Comparison of ENCODE assay signal across 8 mouse cellular contexts in the genomic region with DNA sequence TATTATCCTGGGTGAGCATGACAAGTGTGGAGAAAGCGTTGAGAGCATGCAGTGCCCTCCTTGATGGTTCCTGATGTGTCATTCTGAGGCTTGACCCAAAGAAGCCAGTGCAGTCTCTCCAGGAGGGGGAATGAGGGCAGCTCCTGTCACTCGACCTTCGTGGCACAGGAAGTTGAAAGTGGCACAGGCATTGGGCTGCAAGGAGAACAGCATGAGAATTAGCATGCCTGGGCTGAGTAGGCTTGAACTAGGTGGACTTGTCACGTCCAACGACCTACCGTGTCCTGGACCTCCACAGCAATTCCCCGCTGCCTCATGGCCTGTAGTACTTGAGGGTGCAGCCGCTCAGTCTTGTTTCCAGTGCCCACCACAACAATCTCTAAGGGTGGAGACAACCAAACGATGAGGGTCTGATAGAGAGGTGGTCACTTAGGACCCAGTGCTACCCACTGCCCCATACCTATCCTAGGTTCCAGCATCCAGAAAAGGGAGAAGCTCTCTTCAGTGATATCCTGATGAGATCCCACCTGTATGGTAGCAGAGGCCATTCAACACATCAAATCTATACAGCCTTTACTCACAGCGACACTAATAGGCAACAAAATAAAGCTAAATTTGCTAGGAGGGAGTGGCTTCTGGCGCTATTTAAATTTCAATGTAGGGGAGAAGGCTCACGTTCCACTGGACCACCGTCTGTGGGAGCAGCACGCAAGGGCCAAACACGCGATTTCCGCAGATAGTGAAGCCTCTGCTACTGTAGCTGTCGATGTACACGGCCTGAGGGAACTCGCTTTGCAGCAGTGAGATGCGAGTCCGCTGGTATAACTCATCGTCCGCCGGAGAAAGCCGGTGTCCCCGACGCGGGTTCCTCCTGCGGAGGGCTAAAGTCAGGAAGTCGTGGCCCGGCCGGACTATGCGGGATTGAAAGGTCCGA. TPM values are rescaled to one million over a fixed set of nuclear protein-coding genes. Genes with fewer than 3 reads are reported as not detected.
DNase-seq lines count a peak whose midpoint lies in the region; ATAC-seq and TF ChIP-seq lines count a peak whose summit lies in the region.

No protein-coding gene starts in this region.

- H3K9me3 ChIP-seq in embryonic facial prominence, embryonic 11.5 days (replicated peaks; ENCODE audit: control insufficient read depth, low read length) = no peaks in the 10 kb centered on the region

- no peak for ATAC-seq in embryonic facial prominence, embryonic 11.5 days (replicated peaks; ENCODE audit: insufficient number of reproducible peaks, low FRiP score, low TSS enrichment, low read depth)
- peak; percentile 1 for ATAC-seq in megakaryocyte, adult 5-6 weeks (ENCODE audit: poor library complexity, severe bottlenecking)

- DNase-seq in left cerebral cortex, adult 2 months (ENCODE audit: extremely low spot score in 1 of 2, low spot score in 2 of 2) = peak in 1 of 2 experiments; percentile 13
- DNase-seq in left cerebral cortex, adult 8-10 months (ENCODE audit: low spot score in 2 of 2) = no peak
- DNase-seq in embryonic facial prominence, embryonic 11.5 days (ENCODE audit: low spot score) = no peak
- DNase-seq in heart, postnatal 4 days = peak; percentile 45
- DNase-seq in right cerebral cortex, postnatal 25 days = no peak
- no peak for DNase-seq in left cerebral cortex, postnatal 10 days (ENCODE audit: extremely low spot score in 1 of 2, low spot score in 2 of 2)
- DNase-seq in yolk sac, embryonic 10.5 days (ENCODE audit: low spot score) = no peak

- WGBS in embryonic facial prominence, embryonic 11.5 days = 12% methylated on average over 35 of the region's 35 CpGs

- H3K4me2 ChIP-seq in embryonic facial prominence, embryonic 11.5 days (ENCODE audit: low read depth, low read length) = peak overlapping the region; percentile 97

- no peak for TF ChIP-seq CTCF in left cerebral cortex, adult 2 months (IDR thresholded peaks at IDR 0.05)

- H3K27ac ChIP-seq in left cerebral cortex, adult 2 months = peak overlapping the region; percentile 98
- H3K27ac ChIP-seq in embryonic facial prominence, embryonic 11.5 days (replicated peaks; ENCODE audit: low read depth, low read length) = peak overlapping the region; percentile 76

- no peaks in the 10 kb centered on the region for H3K27me3 ChIP-seq in embryonic facial prominence, embryonic 11.5 days (ENCODE audit: control insufficient read depth, insufficient read depth, low read length)

- intact Hi-C loops in left cerebral cortex, adult 2 months (cut with DNase I) = loop anchor here (5.0 kb wide), 1 partner anchor 81 kb away; a partner anchor contains a TSS
- intact Hi-C loops in left cerebral cortex, postnatal 10 days (cut with DNase I) = no loop called here

- peak overlapping the region; percentile 82 for H3K9ac ChIP-seq in embryonic facial prominence, embryonic 11.5 days (replicated peaks; ENCODE audit: low read length)

- H3K4me3 ChIP-seq in left cerebral cortex, adult 2 months = peak overlapping the region; percentile 80
- H3K4me3 ChIP-seq in embryonic facial prominence, embryonic 11.5 days (ENCODE audit: low read depth, low read length) = peak overlapping the region; percentile 72

- H3K36me3 ChIP-seq in embryonic facial prominence, embryonic 11.5 days (replicated peaks; ENCODE audit: control insufficient read depth, insufficient read depth, low read depth, low read length) = no peaks in the 10 kb centered on the region; the same call in none of the 2 replicates

- peaks cover 10% of the 10 kb centered on the region for H3K4me1 ChIP-seq in embryonic facial prominence, embryonic 11.5 days (ENCODE audit: control insufficient read depth, insufficient read depth, low read length)

RNA-seq across cellular contexts. Expression of a gene that starts 1.1 kb away (rescaled TPM):
- total RNA-seq in left cerebral cortex, adult 2 months (2021) = 10 to 100 TPM; 59.6 to 64.8 TPM
- total RNA-seq in left cerebral cortex, adult 8-10 months (2022) = 10 to 100 TPM; 67.2 to 77.5 (median 73.4) TPM
- 48.4 and 49.0 TPM in 2 replicates for polyA plus RNA-seq in embryonic facial prominence, embryonic 11.5 days (2014; fragmentation: Nextera tagmentation; extraction: Ambion mirVana)
- total RNA-seq in heart, postnatal 4 days (2021) = 10 to 100 TPM; 57.0 to 64.2 TPM
- 36.8 and 40.7 TPM in 2 replicates for total RNA-seq in megakaryocyte, adult 5-6 weeks (2015)
- 15.2 and 22.7 TPM in 2 replicates for total RNA-seq in megakaryocyte, adult 5-6 weeks (2017)
- total RNA-seq in left cerebral cortex, postnatal 10 days (2021) = 10 to 100 TPM; 53.3 to 57.0 TPM

RNA-seq across cellular contexts. Expression of a gene that starts 3.5 kb away (rescaled TPM):
- total RNA-seq in left cerebral cortex, adult 2 months (2021) = 10 to 100 TPM; 93.1 to 94.2 TPM
- total RNA-seq in left cerebral cortex, adult 8-10 months (2022) = 10 to 100 TPM; 68.8 to 86.5 (median 73.5) TPM
- 167 and 185 TPM in 2 replicates for polyA plus RNA-seq in embryonic facial prominence, embryonic 11.5 days (2014; fragmentation: Nextera tagmentation; extraction: Ambion mirVana)
- total RNA-seq in heart, postnatal 4 days (2021) = 10 to 100 TPM; 20.6 to 21.6 TPM
- 46.8 and 52.0 TPM in 2 replicates for total RNA-seq in megakaryocyte, adult 5-6 weeks (2015)
- 21.9 and 22.5 TPM in 2 replicates for total RNA-seq in megakaryocyte, adult 5-6 weeks (2017)
- total RNA-seq in left cerebral cortex, postnatal 10 days (2021) = 10 to 100 TPM; 70.9 to 76.1 TPM

RNA-seq across cellular contexts. Expression of a gene that starts 6.1 kb away (rescaled TPM):
- 10 to 100 TPM; 53.5 to 54.1 TPM for total RNA-seq in left cerebral cortex, adult 2 months (2021)
- 10 to 100 TPM; 43.7 to 54.7 (median 50.7) TPM for total RNA-seq in left cerebral cortex, adult 8-10 months (2022)
- 242 and 248 TPM in 2 replicates for polyA plus RNA-seq in embryonic facial prominence, embryonic 11.5 days (2014; fragmentation: Nextera tagmentation; extraction: Ambion mirVana)
- 10 to 100 TPM; 77.5 to 79.6 TPM for total RNA-seq in heart, postnatal 4 days (2021)
- 87.2 and 93.2 TPM in 2 replicates for total RNA-seq in megakaryocyte, adult 5-6 weeks (2015)
- 118 and 119 TPM in 2 replicates for total RNA-seq in megakaryocyte, adult 5-6 weeks (2017)
- 10 to 100 TPM; 64.3 to 68.3 TPM for total RNA-seq in left cerebral cortex, postnatal 10 days (2021)

RNA-seq across cellular contexts. Expression of a gene that starts 12.4 kb away (rescaled TPM):
- 100 to 1,000 TPM; 107 to 109 TPM for total RNA-seq in left cerebral cortex, adult 2 months (2021)
- 100 to 1,000 TPM; 129 to 151 (median 133) TPM for total RNA-seq in left cerebral cortex, adult 8-10 months (2022)
- polyA plus RNA-seq in embryonic facial prominence, embryonic 11.5 days (2014; fragmentation: Nextera tagmentation; extraction: Ambion mirVana) = 118 and 130 TPM in 2 replicates
- total RNA-seq in heart, postnatal 4 days (2021) = 10 to 100 TPM; 36.6 to 40.0 TPM
- total RNA-seq in megakaryocyte, adult 5-6 weeks (2015) = 2.1 and 3.3 TPM in 2 replicates
- 3.1 and 4.0 TPM in 2 replicates for total RNA-seq in megakaryocyte, adult 5-6 weeks (2017)
- total RNA-seq in left cerebral cortex, postnatal 10 days (2021) = 100 to 1,000 TPM; 282 TPM

RNA-seq across cellular contexts. Expression of a gene that starts 31.3 kb away (rescaled TPM):
- total RNA-seq in left cerebral cortex, adult 2 months (2021) = 10 to 100 TPM; 83.8 to 93.6 TPM
- 10 to 100 TPM; 87.5 to 98.6 (median 93.9) TPM for total RNA-seq in left cerebral cortex, adult 8-10 months (2022)
- polyA plus RNA-seq in embryonic facial prominence, embryonic 11.5 days (2014; fragmentation: Nextera tagmentation; extraction: Ambion mirVana) = 6.4 and 8.1 TPM in 2 replicates
- total RNA-seq in heart, postnatal 4 days (2021) = 10 to 100 TPM; 13.2 to 13.4 TPM
- total RNA-seq in megakaryocyte, adult 5-6 weeks (2015) = 0.18 and 0.21 TPM in 2 replicates
- not detected in 2 replicates for total RNA-seq in megakaryocyte, adult 5-6 weeks (2017)
- 10 to 100 TPM; 47.8 to 52.2 TPM for total RNA-seq in left cerebral cortex, postnatal 10 days (2021)
